Mouse (Mus musculus) C2C12 (cell line): ENCODE results near the gene Ipcef1. TPM values are rescaled to one million over a fixed set of nuclear protein-coding genes. Genes with fewer than 3 reads are reported as not detected.

Experiments used
- H3K27me3 ChIP-seq: one replicate; pipeline ENCODE4 v1.6.1; 2011; ENCODE audit not compliant: control insufficient read depth, insufficient read depth, insufficient read length
- H3K36me3 ChIP-seq: one replicate; pipeline ENCODE4 v1.6.1; 2011; ENCODE audit not compliant: control insufficient read depth, insufficient read depth
- H3K4me3 ChIP-seq: one replicate; pipeline ENCODE4 v1.5.1; 2011; ENCODE audit warnings: mild to moderate bottlenecking, control low read depth; ENCODE audit not compliant: poor library complexity, insufficient read depth, severe bottlenecking
- H3K79me2 ChIP-seq: one replicate; pipeline ENCODE4 v1.6.1; 2011; ENCODE audit not compliant: control insufficient read depth, insufficient read depth
- H3K79me3 ChIP-seq: one replicate; pipeline ENCODE4 v1.6.1; 2011; ENCODE audit warnings: low read depth, control low read depth
- H3ac ChIP-seq: one replicate; pipeline ENCODE3; 2011; ENCODE audit warnings: low read depth; ENCODE audit not compliant: control insufficient read depth, insufficient read length
- CEBPB ChIP-seq: IDR thresholded peaks from one replicate; pipeline ENCODE4 v1.6.1; 2011; ENCODE audit warnings: low read depth, mild to moderate bottlenecking, control low read depth, moderate library complexity
- CTCF ChIP-seq: IDR thresholded peaks from one replicate; pipeline ENCODE4 v1.5.1; 2011; ENCODE audit not compliant: control insufficient read depth, insufficient read depth, insufficient read length
- FOSL1 ChIP-seq: IDR thresholded peaks from one replicate; pipeline ENCODE4 v1.8.0; 2011; ENCODE audit warnings: mild to moderate bottlenecking, low read length; ENCODE audit not compliant: poor library complexity, insufficient read depth, severe bottlenecking
- MAX ChIP-seq: IDR thresholded peaks from one replicate; pipeline ENCODE4 v1.6.1; 2011; ENCODE audit warnings: mild to moderate bottlenecking, control low read depth
- MYOD1 ChIP-seq: IDR thresholded peaks from one replicate; pipeline ENCODE4 v1.6.1; 2011; ENCODE audit warnings: low read depth; ENCODE audit not compliant: control insufficient read depth, insufficient read length
- MYOG ChIP-seq: IDR thresholded peaks from one replicate; pipeline ENCODE4 v1.6.1; 2011; ENCODE audit not compliant: control insufficient read depth, insufficient read length; ENCODE audit errors: extremely low read depth
- USF1 ChIP-seq: IDR thresholded peaks from one replicate; pipeline ENCODE4 v1.6.1; 2011; ENCODE audit warnings: low read depth, mild to moderate bottlenecking, control low read depth, moderate library complexity
- polyA plus RNA-seq: library from polyadenylated mRNA; unstranded; fragments of >200 nt; fragmentation: generic; extraction: Trizol; gene quantifications from one replicate; pipeline ENCODE4 v1.2.1, GENCODE M21; 2012; ENCODE audit warnings: missing spikeins

The Ipcef1 gene
- polyA plus RNA-seq, 1 experiment = not detected

DNA sequence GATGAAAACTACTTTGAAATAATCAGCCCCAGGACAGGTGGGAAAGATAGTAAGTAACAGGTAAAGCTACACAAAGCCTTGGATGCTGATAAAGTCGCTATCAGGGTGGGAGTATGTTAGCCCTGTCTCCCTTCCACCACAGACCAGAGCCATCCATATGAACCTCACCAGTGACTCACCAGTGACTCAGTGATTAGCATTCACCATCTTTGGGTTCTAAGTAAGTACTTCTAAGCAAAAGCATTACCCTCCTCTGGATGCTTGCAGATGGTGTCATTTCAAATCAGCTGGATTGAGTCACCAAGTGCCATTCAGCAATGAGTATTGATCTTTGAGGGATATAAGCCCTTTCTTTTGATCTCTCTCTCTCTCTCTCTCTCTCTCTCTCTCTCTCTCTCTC, 99.2 kb downstream of the Ipcef1 start:
- Histone ChIP-seq H3K79me2 (no peaks in the 10 kb centered on the region), H3K27me3 (no peaks in the 10 kb centered on the region), H3K4me3 (no peak overlapping the region), H3K36me3 (no peaks in the 10 kb centered on the region), H3ac (no peak overlapping the region), H3K79me3 (no peaks in the 10 kb centered on the region)
- TF ChIP-seq CTCF (no peak), FOSL1 (peak; percentile 29)

- Histone ChIP-seq H3ac (no peak overlapping the region), H3K27me3 (no peaks in the 10 kb centered on the region), H3K4me3 (no peak overlapping the region), H3K79me2 (no peaks in the 10 kb centered on the region), H3K36me3 (no peaks in the 10 kb centered on the region), H3K79me3 (no peaks in the 10 kb centered on the region)
- TF ChIP-seq MAX (no peak), CTCF (no peak), CEBPB (no peak), MYOD1 (no peak), MYOG (no peak), FOSL1 (no peak), USF1 (no peak)
These were observed 115.4 kb downstream of the Ipcef1 start for GRCm38 (mm10) chr10:6936671-6937425.

- Histone ChIP-seq H3K79me2 (no peaks in the 10 kb centered on the region), H3K36me3 (no peaks in the 10 kb centered on the region), H3ac (no peak overlapping the region), H3K4me3 (no peak overlapping the region), H3K27me3 (no peaks in the 10 kb centered on the region), H3K79me3 (no peaks in the 10 kb centered on the region)
- no peak for TF ChIP-seq MYOG
- TF ChIP-seq FOSL1 = no peak
- TF ChIP-seq MAX = no peak
- TF ChIP-seq CTCF = no peak
- no peak for TF ChIP-seq CEBPB
- no peak for TF ChIP-seq MYOD1
- no peak for TF ChIP-seq USF1
These were observed 117.5 kb downstream of the Ipcef1 start for GRCm38 (mm10) chr10:6934776-6935175.

DNA sequence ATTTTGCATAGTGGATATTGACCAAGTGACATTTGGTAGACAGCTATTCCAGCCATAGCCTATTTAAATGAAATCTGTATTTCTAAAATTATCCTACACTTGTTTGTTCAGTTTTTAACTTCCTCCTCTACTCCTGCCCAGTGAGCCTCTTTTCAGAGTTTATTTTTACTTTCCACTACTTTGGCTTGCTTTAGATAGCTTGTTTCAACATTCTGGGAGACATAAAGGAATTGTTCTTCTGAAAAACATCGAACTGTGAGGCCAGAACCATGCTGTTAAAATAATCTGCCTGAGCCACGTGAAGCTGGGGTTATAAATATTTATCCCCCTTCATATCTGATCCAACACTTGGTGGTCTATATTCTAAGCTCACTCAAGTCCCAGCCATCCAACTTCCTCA, 121.4 kb downstream of the Ipcef1 start:
- no peak for TF ChIP-seq MAX
- no peak for TF ChIP-seq MYOG
- no peak for TF ChIP-seq USF1
- TF ChIP-seq CEBPB = no peak
- TF ChIP-seq CTCF = no peak
- no peak for TF ChIP-seq MYOD1
- no peak for TF ChIP-seq FOSL1
- Histone ChIP-seq H3K36me3 (no peaks in the 10 kb centered on the region), H3ac (no peak overlapping the region), H3K27me3 (no peaks in the 10 kb centered on the region), H3K79me2 (no peaks in the 10 kb centered on the region), H3K4me3 (no peak overlapping the region), H3K79me3 (no peaks in the 10 kb centered on the region)

DNA sequence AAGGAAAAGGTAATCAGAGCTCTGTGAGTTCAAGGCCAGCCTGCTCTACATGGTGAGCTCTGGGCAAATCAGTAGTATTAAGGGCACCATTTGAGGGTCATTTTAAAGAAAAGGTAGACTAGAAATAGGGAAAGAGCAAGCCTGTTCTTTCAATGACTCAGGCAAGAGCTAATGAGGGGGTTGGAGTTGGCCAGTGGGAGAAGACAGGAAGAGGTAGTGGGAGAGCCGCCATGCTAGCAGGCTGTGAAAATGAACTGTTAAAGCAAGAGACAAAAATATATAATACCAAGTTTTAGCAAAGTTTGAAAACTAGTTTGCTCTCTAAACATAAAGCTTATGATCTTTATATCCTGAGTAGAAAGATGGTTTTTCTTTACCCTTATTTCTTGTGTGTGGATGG, 121.9 kb downstream of the Ipcef1 start:
- Histone ChIP-seq H3ac (no peak overlapping the region), H3K79me2 (no peaks in the 10 kb centered on the region), H3K36me3 (no peaks in the 10 kb centered on the region), H3K79me3 (no peaks in the 10 kb centered on the region), H3K4me3 (no peak overlapping the region), H3K27me3 (no peaks in the 10 kb centered on the region)
- TF ChIP-seq USF1 (no peak), CTCF (no peak), MYOD1 (no peak), MAX (no peak), MYOG (no peak), FOSL1 (no peak), CEBPB (no peak)

GRCm38 (mm10) chr10:6928905-6929304, 123.4 kb downstream of the Ipcef1 start:
- Histone ChIP-seq H3K4me3 (no peak overlapping the region), H3K79me2 (no peaks in the 10 kb centered on the region), H3K36me3 (no peaks in the 10 kb centered on the region), H3K27me3 (no peaks in the 10 kb centered on the region), H3K79me3 (no peaks in the 10 kb centered on the region), H3ac (no peak overlapping the region)
- no peak for TF ChIP-seq MAX
- TF ChIP-seq CEBPB = no peak
- TF ChIP-seq CTCF = no peak
- no peak for TF ChIP-seq MYOD1
- TF ChIP-seq MYOG = no peak
- TF ChIP-seq USF1 = no peak
